Mouse (Mus musculus): ENCODE measurements around the gene Tfap2d. TPM values are rescaled to one million over a fixed set of nuclear protein-coding genes. Genes with fewer than 3 reads are reported as not detected.

Tfap2d gene
- not detected for total RNA-seq (2021)
- long read RNA-seq = 0 reads

DNA sequence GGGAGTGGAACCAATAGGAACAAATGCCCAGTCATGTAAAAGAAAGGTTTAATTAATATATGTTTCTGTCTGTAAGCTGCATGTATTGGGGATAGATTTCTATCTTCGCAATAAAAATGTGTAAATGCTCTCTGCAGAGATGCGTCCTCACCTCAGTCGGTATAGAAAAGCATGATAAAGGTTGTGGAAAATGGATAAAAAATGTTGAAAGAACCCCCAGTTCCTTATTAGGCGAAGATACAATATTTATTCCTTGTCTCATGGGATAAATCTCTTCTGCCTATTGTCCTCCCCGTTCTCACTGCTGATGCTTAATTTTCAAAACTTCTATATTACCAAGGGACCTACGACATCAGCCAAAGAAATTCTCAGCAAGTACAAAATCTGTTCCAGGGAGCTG lies at the start of gene Tfap2d:
Gene Tfap2d (plus strand): TSS at position 392 of the 400 bp plus-strand sequence.
- DNase-seq (ENCODE audit: low spot score in 2 of 2) = no peak

DNA sequence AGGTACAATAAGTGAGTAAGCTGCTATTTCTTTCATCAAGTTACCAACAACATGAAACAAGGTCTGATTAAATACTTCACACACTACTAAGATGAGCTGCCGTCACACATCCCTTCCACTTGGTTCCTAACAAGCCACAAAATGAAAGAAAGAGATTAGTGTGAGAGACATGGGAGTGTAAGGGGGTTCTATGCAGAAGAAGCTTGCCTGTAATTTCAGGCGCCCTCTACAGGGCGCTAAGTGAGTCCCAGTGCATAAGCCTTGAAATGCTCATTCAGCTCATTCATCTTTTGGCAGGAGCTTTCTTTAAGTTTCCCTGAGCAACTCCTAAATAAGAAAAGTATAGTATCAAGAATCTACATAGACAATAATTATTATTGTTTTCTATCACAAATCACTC lies 46.5 kb upstream of the Tfap2d start:
- peak in 1 of 2 experiments; percentile 19 for DNase-seq (ENCODE audit: low spot score in 2 of 2)

DNA sequence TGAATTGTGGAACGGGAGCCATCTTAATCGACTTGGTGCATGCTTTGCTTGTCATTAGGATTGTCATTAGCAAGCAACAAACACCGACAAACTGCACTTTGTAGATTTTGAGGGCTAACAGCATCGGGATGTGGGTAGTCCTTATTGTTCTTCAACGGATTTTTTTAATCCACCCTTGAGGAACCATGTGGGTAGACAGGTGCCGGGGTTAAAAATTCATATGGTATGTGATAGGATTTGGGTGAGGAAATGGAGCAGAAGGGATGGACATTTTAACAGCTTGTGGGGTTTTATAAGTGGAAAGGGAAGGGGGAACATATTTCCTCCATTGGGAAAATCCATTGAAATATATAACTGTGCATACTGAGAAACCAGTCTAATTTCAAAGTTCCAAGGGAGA lies 46.0 kb upstream of the Tfap2d start:
- DNase-seq (ENCODE audit: low spot score in 2 of 2) = no peak

DNA sequence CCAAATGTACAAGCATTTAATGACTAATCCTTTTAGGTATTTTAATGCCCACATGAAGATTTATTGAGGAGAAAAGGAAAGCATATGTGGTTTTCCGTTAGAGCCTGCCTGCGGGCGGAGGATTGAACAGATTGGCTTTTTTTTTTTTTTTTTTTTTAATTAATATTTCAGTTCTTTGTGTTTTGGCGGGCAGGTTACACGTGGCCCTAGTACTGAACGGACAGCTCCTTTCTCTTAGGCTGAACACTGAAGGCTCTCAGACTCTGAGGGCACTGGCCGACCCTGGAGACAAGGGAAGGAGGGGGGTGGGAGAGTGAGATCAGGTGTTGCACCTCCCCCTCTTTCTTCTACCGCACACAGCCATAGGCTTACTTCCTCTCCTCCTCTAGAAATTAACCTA lies 14.7 kb upstream of the Tfap2d start:
- DNase-seq (ENCODE audit: low spot score in 2 of 2) = no peak

DNA sequence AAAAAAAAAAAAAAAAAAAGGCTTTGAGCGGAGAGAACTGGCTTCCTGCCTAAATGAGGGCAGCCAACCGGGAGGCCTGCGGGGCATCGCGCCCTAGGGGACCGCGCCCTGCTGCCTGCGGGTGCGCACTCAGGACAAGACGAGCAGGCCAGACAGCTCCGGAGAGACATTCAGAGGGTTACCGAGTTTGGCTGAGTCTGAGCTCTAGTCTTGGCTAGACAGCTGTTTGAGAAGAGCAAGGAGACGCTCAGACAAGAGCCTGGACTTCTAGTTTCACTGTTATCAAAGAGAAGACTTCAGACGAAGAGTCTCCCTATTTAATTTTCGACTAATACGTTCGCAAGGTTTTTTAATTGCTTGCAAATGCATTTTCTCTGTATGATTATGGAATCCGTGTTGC lies 5.9 kb upstream of the Tfap2d start:
- no peak for DNase-seq (ENCODE audit: low spot score in 2 of 2)

DNA sequence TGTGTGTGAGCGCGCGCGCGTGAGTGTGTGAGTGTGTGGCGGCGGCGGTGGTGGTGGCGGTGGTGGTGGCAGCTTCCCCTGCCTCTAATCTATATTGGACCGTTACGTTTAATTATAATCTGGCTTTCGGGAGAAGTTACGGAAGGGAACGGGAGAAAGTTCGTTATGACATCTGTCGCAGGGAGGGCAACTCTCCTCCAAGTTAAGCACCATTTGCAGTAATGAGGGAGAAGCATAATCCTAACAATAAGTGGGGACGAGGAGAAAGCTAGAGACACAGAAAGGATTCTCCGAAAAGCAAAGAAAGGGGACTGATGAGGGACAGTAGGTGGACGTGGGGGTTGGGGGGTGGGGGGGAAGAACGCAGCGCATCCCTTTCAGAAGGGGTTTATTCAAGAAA lies 494 bp downstream of the Tfap2d start:
- no peak for DNase-seq (ENCODE audit: low spot score in 2 of 2)

DNA sequence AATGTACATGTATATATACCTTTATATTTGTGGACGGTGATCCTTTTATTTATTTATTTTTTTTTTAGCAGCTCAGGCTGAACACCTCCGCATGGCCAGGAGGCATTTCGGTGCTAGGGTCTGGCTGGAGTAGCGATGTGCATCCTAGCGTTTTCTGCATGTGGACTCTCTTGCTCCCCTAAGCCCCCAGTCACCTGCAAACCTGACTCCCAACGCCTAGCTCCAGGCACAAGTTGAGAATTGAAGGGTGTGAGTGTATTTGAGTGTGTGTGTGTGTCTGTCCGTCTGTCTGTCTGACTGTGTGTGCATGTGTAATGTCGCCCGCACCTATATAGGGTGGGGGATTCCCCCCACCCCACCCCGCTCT lies 937 bp downstream of the Tfap2d start:
- DNase-seq (ENCODE audit: low spot score in 2 of 2) = no peak

DNA sequence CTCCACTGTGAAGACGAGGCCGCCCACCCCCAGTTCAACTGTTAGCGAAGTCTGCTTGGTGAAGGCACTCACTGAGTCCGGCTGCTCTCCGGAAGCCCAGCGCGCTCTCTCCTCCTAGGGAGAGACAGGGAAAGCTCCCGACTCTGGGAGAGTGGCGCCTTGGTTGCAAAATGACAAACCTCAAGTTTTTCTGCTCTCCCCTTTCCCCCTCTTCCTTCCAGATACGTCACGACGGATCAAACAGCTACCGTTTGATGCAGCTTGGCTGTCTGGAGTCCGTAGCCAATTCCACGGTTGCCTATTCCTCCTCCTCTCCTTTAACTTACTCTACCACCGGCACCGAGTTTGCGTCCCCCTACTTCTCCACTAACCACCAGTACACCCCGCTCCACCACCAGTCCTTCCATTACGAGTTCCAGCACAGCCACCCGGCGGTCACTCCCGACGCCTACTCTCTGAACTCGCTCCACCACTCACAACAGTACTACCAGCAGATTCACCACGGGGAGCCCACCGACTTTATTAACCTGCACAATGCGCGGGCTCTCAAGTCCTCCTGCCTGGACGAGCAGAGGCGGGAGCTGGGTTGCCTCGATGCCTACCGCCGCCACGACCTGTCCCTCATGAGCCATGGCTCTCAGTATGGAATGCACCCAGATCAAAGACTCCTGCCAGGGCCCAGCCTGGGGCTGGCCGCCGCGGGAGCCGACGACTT lies 1.5 kb downstream of the Tfap2d start:
- no peak for DNase-seq (ENCODE audit: low spot score in 2 of 2)

DNA sequence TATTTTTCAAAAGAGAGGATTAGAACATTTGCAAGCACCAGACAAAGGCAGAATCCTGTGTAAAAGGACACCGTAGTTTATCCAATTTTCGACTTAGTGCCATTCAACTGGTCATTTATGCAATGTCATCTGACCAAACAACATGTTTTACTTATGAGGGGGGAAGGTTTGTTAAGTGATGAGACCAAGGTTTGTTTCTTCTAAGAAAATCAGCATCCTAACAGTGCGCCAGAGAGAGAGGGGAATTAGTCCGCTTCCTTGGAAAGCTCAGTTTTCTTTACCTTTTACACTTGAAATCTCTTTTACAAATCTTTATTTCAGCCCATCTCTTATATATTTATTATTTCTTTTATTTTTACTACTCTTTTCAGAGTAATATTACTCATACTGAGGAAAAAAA lies 3.6 kb downstream of the Tfap2d start:
- no peak for DNase-seq (ENCODE audit: low spot score in 2 of 2)

DNA sequence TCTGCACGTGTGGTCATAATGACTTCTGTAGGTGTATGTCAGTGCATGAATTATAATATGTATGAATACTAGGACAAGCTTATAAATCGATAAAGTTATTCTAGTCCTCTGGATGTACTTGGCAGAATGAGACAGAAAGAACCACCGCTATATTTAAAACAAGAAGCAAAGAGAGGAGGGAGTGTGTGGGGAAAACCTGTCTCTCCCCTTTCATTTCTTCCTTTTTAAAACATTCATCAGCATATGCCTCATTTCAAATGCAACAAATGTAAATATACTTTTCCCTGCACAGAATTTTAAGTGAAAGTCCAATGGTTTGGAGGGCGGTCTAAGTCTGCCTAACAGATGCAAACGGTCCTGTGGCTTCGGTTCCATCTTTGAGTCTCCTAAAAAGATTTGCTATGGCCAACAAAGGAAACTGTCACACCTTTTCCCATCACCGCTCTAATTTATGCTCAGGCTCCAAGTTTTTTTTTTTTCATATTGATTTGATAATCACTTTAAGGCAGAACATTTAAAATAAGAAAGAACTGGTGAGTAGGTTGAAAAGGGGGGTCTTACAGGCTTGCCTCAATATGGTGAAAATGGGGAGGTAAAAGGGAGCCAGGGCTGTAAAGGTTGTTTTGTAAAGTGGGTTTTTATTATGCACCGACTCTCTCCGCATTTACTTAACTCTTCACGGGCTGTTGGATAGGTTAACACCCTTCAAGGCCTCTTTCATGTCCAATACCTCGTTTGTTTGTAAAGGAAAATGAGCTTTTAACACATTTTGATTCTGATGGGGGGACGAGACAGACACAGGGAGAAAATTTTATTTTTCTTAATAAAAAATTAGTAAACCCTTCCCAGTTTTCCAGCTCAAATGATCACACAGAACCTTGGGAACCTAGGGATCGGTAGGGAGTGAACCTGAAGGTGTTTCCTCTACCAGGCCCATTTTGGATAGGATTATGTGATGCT lies 4.3 kb downstream of the Tfap2d start:
- no peak for DNase-seq (ENCODE audit: low spot score in 2 of 2)

DNA sequence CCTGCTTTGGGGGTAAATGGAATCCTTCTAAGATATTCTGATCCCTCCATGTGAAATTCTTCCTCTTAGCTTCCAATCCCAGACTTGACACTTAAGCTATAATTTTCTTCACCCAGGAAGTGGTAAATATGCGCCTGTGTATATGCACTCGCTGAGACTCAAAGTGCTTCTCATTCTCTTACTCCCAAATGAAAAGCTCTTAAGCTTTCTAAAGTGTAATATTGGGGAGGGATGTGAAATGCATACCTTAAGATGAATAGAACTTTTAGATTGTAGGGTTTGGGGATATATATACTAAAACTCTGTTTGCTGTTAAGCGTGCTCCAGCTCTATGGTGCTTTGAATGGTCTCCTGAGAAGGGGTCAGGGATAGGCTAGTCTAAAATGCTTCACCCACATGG lies 5.0 kb downstream of the Tfap2d start:
- no peak for DNase-seq (ENCODE audit: low spot score in 2 of 2)

DNA sequence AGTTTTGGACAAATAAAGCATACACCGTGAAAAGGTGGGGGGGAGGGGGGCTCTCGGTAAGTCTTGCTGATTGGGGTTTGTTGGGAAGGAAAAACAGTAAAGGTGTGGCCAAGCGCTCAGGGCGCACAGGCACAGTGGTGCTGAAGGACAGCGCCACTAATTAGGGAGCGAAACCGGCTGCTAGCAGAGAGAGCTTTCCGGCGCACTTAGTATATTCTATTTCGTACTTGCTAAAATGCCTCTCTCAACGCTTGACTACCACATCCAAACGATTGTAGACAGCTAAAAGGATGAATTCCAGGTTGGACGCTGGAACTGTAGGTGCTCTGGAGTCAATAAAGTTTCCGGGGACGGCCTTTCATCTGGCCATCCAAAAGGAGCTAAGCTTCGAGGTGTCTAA lies 6.9 kb downstream of the Tfap2d start:
- no peak for DNase-seq (ENCODE audit: low spot score in 2 of 2)

DNA sequence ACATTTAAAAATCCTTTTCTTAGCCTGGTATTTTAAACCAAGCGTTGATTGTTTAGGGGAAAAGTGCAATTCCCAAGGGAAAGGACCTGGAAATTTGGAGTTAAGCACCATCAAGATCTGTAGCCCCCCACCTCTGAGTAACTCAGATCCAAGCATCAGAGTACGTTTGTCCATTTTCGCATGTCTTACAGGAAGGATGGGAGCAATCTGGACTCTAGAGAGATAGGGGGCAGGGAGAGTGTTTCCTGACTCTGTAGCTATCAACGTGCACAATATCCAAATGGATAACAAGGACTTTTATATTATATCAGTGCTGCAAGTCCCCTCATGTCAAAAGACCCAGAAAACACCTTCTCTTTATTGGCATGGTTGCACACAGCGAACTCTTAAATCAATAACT lies 7.4 kb downstream of the Tfap2d start:
- DNase-seq (ENCODE audit: low spot score in 2 of 2) = no peak

DNA sequence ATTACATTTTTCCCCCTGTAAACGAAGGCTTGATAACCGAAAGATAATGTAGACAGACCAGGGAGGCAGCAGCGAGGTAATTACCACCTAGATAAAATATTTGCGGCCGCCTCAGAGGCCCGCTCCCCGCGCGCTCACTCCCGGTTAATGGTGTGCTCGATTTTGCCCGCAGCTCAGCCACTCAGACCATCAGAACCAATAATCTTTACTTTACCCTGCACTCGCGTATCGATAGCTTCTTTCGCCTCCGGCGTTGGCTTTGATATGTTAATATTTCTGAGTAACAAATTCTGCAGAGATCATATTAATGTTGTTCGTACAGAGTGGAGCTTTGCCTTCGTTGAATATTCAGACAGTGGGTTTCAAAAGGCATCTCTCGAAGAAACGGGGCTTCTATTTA lies 8.2 kb downstream of the Tfap2d start:
- DNase-seq (ENCODE audit: low spot score in 2 of 2) = no peak

DNA sequence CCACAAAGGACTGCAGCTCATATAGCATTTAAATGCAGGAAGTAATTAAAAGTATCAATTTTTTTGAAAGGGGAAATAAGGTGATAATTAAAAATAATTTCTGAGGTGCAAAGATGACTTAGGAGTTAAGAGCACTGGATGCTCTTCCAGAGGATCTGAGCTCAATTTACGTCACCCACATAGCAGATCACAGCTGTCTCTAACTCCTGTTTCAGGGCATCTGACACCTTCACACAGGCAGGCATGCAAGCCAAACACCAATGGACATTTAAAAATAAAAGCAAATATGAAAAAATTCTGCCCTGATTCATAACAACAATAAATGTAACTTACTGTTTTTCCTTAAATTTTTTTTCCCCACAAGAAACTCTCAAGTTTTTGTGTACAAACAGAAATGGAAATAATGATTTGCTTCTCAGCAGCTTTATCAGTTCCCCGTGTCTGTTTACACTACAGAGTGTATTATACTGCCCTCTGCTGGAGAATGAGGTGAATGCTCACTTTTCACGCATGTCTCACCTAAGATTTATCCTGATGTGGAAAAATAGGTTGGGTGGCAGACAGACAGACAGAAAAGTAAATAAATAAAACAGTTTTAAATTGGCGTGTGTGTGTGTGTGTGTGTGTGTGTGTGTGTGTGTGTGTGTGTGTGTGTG lies 76.0 kb downstream of the Tfap2d start:
- peak in 1 of 2 experiments; percentile 55 for DNase-seq (ENCODE audit: low spot score in 2 of 2)

DNA sequence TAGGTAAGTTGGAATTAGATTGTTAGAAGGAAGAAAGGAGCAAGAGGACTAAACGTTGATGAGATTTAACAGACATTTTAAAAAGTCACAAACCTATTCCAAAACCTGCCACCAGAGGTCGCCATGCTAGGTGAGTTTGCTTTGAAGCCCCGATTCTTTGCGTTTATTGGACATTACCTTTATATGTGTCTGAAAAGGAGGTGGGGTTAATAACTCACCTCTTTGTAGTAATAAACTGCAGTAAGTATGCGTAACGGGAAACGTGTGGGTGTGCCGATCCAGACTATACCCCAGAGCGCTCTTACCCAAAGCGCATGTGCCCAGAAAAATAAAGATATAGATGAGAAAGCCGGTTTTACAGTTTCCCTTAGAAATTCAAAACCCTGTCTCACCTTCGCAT lies 102.8 kb downstream of the Tfap2d start:
- DNase-seq (ENCODE audit: low spot score in 2 of 2) = peak in 1 of 2 experiments; percentile 68

DNA sequence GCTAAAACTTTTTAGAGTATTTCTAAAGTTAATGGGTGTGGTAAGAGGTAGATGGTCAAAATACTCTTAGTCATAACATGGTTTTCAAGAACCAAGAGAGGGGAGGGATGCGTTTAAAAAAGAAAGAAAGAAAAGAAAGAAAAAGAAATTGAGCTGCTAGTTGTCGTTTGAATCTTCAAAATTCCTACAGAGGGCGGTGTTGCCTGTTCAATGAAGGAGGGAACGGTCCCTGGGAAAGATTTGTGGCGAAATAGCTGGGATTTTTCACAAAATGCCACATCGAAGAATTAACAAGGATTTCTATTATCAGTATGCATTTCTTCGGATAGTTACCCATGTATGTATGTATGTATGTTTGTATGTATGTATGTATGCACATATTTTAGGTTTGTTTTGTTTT lies 103.4 kb downstream of the Tfap2d start:
- no peak for DNase-seq (ENCODE audit: low spot score in 2 of 2)

DNA sequence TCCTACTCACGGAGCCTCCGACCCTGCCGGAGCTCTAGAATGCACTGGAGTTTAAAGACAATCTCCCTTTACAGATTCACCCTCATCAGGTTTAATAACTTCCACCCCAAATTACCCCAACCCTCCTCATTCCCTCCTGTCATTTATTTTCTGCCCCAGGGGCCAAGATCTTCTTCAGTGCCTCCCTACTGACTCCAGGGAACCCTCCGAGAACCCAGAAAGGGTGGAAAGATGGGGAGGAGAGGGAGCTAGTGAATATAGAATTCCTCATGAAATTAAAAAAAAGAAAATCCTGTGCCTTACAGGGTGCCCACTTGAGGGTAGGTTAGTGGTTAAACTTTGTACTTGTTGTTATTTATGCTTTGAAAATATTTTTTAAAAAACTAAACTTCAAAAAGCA lies 104.8 kb downstream of the Tfap2d start:
- no peak for DNase-seq (ENCODE audit: low spot score in 2 of 2)

DNA sequence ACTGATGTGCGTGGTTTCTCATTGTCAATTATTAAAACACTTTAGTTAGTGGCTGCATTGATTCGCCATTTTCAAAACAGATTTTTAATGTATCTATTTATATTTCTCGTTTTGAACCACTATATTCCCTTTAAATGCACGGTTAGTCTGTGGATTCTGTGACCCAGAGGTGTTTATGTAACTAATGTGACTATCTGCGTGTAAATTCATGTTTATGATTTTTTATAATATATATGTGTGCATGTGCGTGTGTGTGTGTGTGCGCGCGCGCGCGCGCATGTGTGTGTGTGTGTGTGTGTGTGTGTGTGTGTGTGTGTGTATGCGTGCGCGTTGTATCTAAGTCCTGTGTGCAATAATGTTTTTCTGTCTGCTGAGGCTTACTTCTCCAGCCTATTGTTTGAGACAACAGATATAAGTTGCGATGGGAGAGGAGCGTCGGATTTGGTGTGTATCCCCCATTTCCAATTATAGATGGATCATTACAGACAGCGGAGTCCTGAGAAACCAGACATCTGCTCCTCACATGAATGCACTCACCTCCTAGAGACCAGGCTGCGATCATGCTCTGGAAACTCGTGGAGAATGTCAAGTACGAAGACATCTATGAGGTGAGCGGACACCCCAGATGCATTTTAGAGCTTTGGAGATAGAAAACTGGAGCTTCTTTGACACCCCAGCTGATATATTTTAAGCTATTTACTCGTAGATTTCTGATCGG lies 106.0 kb downstream of the Tfap2d start, which contains the start of gene Tfap2b:
Gene Tfap2b (plus strand): TSS at position 274 of the 718 bp plus-strand sequence.
- no peak for DNase-seq (ENCODE audit: low spot score in 2 of 2)

DNA sequence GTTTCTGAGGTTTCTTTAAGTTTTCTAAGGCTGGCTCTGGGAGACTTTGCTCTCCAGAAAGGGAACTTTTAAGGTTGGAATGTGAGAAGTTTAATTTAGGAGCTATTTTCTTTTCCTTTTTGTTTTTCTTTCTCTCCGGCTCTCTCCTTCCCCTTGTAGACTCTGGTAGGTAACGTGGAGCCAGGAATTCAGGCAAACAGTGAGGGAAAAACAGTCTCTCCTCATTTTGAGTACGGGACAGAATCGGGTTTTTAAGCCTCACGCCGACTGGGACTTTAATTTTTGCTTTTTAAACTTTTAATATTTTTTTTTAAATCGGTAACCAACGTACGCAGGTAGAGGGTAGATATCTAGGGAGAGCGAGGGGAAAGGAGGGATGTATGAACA lies 106.5 kb downstream of the Tfap2d start:
- no peak for DNase-seq (ENCODE audit: low spot score in 2 of 2)

DNA sequence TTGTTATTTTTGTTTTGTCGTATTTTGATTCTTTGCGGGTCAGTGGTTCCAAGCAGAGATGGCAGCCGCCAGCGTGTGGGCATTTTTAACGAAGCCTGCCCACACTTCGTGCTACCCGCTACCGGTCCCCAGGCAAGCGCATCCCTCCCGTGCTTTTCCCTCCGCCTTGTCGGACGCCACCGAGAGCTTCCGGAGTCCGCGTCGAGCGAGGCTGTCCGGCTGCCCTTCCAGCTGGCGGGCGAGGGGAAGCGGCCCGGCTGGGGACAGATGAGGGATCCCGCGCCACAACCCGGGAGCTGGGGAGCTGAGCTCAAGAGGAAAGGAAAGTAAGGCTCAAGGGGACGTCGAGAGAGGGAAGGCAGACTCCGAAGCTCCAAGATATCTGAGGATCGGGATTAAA lies 107.0 kb downstream of the Tfap2d start:
- DNase-seq (ENCODE audit: low spot score in 2 of 2) = no peak
